Mouse (Mus musculus): ENCODE measurements around the gene Ybx3.

DNA sequence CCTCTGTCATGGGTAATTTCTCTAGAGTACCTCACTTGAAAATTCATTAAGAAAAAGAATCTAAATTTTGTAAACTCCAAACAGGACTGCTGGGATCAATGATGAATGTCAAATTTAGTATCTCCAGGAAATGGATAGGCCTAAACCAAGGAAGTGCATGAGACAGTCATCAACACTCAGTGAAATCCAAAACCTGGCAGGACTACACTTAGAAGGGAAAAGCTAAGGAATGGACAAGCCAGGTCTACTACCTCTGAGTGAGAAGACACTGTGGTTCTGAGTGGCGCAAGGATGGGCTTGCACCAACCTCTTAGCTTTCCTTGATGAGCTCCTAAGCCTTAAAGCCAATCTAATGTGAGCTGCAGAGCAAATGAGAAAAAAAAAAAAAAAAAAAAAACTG is 2.8 kb downstream of the Ybx3 start:
- TF ChIP-seq POLR2A (IDR thresholded peaks at IDR 0.05; ENCODE audit: extremely low read depth, insufficient read depth, low read length) (no peak), CTCF (IDR thresholded peaks at IDR 0.05; ENCODE audit: extremely low read depth, insufficient read depth, low read length) (no peak)
